ENCODE assay signal across 12 mouse cellular contexts in the genomic region with DNA sequence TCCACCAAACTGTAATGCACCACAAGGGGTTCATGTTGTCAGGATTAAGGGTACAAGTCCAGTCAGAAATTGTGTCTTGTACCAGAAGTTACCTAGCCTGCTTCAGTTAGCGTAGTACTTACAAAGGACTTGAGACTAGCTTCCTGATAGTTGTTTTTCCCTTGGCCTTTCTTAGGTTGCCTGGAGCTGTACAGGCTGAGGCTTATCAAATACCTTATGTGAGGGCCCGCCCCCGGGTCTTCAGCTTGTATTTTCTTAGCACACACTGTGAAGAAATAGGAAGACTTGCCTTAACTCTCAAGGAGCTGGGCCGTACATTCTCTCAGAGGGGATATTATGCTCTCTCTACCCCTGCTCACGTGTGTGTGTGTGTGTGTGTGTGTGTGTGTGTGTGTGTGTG.
"Had no signal": no experiment of that assay in that cellular context is flagged by ENCODE, and none has a peak within 500 bp of the region (broad histone marks: within the 10 kb centered on the region; RNA-seq: fewer than 3 reads in every experiment).

No protein-coding gene starts in this region.

- H3K9me3 ChIP-seq: limb, embryonic 12.5 days; liver, embryonic 13.5 days; lung, embryonic 15.5 days; midbrain, embryonic 10.5 days had no signal

- H3K9ac ChIP-seq: limb, embryonic 12.5 days; liver, embryonic 13.5 days; liver, postnatal 0 days; lung, embryonic 15.5 days had no signal

- H3K36me3 ChIP-seq: limb, embryonic 12.5 days; liver, embryonic 13.5 days; lung, embryonic 15.5 days had no signal

- H3K27ac ChIP-seq: limb, embryonic 12.5 days; liver, embryonic 13.5 days; lung, embryonic 15.5 days; midbrain, embryonic 10.5 days had no signal

- H3K4me2 ChIP-seq: limb, embryonic 12.5 days; liver, embryonic 13.5 days; lung, embryonic 15.5 days had no signal

- H3K4me3 ChIP-seq: limb, embryonic 12.5 days; liver, embryonic 13.5 days; lung, embryonic 15.5 days; midbrain, embryonic 10.5 days; myocyte had no signal

- DNase-seq: kidney, postnatal 25 days; liver; liver, embryonic 13.5 days; liver, postnatal 0 days; lung, postnatal 36 days; midbrain, embryonic 14.5 days; thymus, adult 18-20 months; thymus, postnatal 14 days had no signal

- ATAC-seq: liver, postnatal 0 days had no signal
